Mouse (Mus musculus): ENCODE measurements around the gene Cfap299.
A peak's percentile ranks its signal among the peaks of the same experiment; 100 is the strongest.
"Not testable (repeated sequence)": the region's sequence is repeated elsewhere in the genome, so short reads cannot be mapped to it uniquely, and the experiment has no call there.

The Cfap299 gene

GRCm38 (mm10) chr5:98328848-98329624, at the start of gene Cfap299:
Cfap299 (plus strand) TSS chr5:98329304.
- peak; percentile 85 for DNase-seq

GRCm38 (mm10) chr5:98281993-98282392, 47.1 kb upstream of the Cfap299 start:
- no peak for DNase-seq

- DNase-seq = no peak
Observed at GRCm38 (mm10) chr5:98283696-98284478, 45.2 kb upstream of the Cfap299 start.

DNA sequence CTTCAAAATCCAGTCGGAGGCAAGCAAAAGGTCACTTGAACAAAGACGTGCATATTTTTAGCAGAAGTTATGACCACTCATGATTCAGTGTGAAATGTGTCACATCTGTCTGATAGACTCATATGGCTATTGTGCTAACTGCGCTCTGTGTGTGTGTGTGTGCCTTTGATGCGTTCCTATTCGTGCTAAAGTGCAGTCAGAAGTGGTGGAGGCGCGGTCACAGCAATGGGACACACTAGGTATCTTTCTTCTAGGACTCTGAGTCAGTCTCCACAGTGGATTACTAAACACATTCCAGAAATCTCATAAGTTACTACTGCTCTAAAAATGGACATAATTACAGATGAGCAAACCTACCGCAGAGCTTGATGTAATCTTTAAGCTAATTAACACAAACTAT, 38.5 kb upstream of the Cfap299 start:
- no peak for DNase-seq

- no peak for DNase-seq
Observed at GRCm38 (mm10) chr5:98292388-98293048, 36.6 kb upstream of the Cfap299 start.

- no peak for DNase-seq
Observed at GRCm38 (mm10) chr5:98293049-98293715, 35.9 kb upstream of the Cfap299 start.

DNA sequence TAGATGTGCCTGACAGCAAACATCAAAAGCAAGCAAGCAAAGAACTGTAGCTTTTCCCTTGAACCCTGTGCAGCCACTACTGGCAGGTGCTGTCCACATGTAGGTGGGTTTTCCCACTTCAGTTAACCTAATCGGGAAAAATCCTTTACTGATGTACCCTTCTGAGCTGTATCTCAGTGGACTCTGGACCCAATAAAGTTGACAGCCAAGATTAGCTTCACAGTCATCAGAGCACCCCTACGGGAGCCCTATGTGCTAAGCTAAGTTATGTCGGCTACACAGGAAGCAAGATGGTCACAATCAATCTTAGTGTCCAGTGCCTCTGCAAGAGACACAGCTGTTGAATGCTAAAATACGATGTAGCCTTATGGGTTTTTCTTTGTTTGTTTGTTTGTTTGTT, 29.0 kb upstream of the Cfap299 start:
- DNase-seq = no peak

DNA sequence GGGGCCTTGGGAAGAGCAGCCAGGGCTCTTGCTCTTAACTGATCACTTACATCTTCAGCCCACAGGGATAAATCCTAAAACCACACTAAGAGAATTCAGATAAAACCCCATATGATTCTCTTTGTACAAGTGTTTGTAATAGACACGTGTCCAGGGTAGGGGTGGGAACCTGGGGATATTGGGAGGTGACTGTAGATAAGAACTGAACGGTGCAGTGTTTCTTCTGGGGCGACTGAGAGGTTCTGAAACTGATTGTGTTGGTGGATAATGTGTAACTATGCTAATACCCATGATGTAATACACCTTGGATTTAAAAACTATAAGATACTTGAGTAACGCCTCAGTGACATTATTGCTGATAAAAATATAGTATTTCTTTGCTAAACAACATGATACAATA, 23.4 kb upstream of the Cfap299 start:
- DNase-seq = no peak

- DNase-seq = no peak
Observed at GRCm38 (mm10) chr5:98306528-98306927, 22.6 kb upstream of the Cfap299 start.

- no peak for DNase-seq
Observed at GRCm38 (mm10) chr5:98326625-98327024, 2.5 kb upstream of the Cfap299 start.

DNA sequence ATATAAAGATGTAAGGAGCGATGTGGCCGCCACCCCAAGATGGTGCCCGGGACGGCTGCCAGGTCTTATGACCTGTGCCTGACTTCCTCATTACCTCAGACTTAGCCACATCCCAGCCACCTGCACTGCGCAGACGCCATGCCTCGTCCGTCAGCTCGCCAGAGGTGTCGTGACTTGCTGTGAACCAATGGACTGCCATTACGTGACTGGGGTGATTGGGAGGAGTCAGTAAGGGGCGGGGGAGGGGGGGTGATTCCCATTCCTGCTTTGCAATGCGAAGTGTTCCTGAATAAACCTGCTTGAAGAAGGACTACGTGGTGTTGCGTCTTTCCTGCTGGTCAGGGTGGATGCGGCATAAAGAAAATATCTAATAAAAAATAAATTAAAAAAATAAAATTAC, 14.6 kb downstream of the Cfap299 start:
- not testable (repeated sequence) for DNase-seq

- DNase-seq = no peak
Observed at GRCm38 (mm10) chr5:98344581-98344980, 15.5 kb downstream of the Cfap299 start.

DNA sequence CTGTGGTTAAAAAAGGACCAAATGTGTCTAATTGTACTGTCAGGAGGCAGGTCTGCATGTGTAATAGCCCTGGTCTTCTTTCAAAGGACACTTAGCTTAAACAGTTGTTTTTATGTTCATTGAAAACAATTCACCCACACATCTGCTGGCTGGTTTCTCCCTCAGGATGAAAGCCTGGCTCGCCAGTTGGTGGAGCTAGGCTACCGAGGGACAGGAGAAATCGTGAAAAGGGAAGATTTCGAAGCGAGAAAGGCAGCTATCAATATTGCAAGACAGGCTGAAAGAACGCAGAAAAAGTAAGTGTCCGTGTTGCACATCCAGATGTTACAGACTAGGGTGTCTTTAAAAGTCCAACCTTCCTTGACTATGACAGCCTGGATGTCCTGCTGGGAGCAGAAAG, 17.0 kb downstream of the Cfap299 start:
- no peak for DNase-seq

GRCm38 (mm10) chr5:98348605-98349004, 19.5 kb downstream of the Cfap299 start:
- DNase-seq = peak; percentile 79

DNA sequence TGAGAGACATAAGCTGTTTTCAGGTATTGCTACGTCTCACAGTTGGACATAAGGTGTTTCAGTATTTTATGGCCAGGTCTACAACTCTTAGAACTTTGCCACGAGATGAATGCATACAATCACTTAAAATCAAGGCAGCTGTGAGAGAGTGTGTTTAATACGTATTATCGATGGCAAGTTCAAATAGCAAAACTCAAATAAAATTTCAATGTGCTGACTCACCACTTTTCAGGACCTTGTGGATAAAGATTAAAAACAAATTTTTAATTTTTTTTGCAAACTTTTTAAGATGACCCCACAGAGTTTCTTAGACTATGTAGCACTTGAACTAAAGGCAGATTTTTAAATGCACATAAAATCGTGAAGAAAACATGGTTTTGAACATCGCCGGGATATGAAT, 30.8 kb downstream of the Cfap299 start:
- no peak for DNase-seq

DNA sequence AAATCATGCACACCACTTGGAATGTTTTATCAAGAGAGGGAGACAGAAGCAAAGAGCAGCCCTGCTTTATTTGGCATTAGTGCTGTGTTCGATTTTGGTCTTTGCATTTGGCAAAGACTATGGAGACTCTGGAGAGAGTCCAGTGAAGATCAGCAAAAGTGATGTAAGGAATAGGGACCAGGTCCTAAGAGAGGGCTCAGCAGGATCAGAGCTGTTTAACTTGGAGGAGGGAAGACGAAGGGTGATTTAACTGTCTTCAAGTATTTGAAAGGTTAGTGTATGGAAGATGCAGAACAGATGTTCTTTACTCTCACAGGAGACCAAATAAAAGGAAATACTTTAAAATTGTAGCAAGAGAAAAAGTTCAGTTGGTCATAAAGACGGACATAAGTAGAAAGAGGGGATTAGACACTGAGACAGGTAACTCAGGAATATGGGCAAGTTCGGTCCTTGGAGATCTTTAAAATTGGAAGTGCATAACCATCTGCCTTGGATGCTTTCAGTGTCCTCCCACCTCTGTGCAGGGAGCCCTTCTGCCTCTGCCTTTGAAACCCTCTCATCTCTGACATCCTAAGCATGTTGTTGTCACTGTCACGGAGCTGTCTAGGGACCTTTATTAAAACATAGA, 31.8 kb downstream of the Cfap299 start:
- no peak for DNase-seq

DNA sequence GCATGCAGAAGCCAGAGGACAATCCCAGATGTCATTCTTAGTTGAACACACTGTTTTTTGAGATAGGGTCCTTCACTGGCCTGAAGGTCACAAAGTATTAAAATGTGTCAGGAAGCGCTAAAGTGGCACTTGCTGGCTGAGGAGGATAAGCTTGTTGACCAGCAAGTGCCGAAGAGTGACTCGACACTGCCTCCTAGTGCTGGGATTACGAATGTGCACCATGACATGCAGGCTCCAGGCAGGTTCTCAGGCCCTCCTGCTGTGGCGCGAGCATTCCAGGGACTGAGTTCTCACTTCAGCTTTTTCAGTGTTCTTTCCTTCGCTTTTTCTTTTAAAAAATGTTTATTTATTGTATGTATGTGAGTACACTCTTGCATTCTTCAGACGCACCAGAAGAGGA, 34.3 kb downstream of the Cfap299 start:
- peak; percentile 17 for DNase-seq

DNA sequence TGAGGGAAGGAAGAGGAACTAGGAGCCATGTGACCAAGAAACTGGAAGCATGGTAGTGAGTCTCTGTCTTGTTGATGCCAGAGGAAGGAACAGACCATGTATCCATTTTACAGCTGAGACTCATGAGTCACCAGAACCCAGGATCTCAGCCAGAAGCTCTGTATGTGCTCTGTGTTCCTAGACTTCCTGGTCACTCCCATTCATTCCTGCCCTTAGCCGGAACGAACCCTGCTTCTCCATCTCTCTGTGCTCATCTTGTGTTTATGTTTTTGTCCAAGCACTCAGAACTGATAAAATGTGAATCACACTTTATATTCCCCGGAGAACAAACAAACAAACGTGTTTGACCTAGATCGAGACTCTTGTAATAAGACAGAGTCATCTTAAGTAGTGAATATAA, 36.2 kb downstream of the Cfap299 start:
- no peak for DNase-seq

DNA sequence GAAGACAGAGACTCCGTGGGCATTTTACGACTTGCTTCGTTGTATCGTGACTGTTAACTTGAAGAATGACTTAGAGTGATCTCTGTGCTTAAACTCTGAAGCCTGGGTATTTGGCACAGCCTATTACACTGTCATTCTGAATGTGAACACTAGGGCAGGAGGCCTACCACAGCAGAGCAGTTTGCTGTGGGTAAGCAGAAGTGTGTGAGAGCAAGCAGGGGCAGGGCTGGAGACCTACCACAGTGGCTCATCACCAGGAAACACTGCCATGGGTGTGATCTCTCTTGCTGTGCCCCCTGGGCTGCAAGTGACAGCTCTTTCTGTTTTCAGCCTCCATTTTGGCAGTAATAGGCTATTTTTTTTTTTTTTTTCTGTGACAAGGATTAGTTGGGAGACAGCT, 39.7 kb downstream of the Cfap299 start:
- no peak for DNase-seq

GRCm38 (mm10) chr5:98369426-98369825, 40.3 kb downstream of the Cfap299 start:
- DNase-seq = no peak

- no peak for DNase-seq
Observed at GRCm38 (mm10) chr5:98376058-98376798, 47.1 kb downstream of the Cfap299 start.

DNA sequence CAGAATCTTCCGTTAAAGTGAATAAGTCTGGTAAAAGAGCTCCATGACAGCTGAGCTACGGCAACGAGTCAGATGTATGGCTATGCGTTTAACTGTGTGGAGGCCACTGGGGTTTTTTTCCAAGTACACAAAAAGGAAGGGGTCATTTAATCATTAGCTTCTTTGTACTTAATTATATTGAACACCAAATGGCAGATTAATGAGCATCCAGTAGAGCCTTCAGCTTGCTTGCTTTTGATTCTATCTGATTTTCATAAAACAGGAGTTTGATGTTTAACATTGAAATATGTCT, 47.6 kb downstream of the Cfap299 start:
- DNase-seq = no peak
